9 mouse cellular contexts compared by ENCODE assay signal in the genomic region with DNA sequence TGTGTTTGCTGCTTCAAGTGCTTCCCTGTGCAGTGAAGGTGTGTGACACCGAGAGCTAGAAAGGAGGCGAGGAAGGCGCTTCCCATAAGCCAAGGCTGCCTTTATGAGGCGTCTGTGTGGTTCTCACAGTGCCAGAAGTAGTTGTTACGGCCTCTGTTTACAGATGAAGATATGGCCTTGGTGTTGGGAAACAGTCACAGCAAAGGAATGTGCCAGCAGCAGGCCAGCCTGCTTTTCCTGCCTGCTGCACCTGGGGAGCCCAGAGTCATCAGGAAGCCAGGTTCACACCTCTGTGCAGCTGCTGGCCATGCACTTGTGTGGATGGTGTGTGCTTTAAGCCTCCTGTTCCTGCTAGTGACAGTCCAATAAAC. TPM values are rescaled to one million over a fixed set of nuclear protein-coding genes. Genes with fewer than 3 reads are reported as not detected.
A peak's percentile ranks its signal among the peaks of the same experiment; 100 is the strongest.
DNase-seq lines count a peak whose midpoint lies in the region; ATAC-seq lines count a peak whose summit lies in the region.
"Had no signal": no experiment of that assay in that cellular context is flagged by ENCODE, and none has a peak within 500 bp of the region (broad histone marks: within the 10 kb centered on the region; RNA-seq: fewer than 3 reads in every experiment).

No protein-coding gene starts in this region.

- no peaks in the 10 kb centered on the region for H3K9me3 ChIP-seq in heart, embryonic 15.5 days (replicated peaks)
- H3K9me3 ChIP-seq in embryonic facial prominence, embryonic 15.5 days (replicated peaks) = no peaks in the 10 kb centered on the region
- H3K9me3 ChIP-seq in limb, embryonic 10.5 days (replicated peaks) = no peaks in the 10 kb centered on the region
- no peaks in the 10 kb centered on the region for H3K9me3 ChIP-seq in neural tube, embryonic 15.5 days (replicated peaks)
- H3K9me3 ChIP-seq: hindbrain, embryonic 15.5 days had no signal

- intact Hi-C loops in heart, postnatal 14 days (cut with DNase I) = loop anchor here (5.0 kb wide), 1 partner anchor 61 kb away; no protein-coding TSS in a partner anchor

- ATAC-seq in heart, embryonic 15.5 days (replicated peaks; ENCODE audit: insufficient number of reproducible peaks, insufficient read depth, low FRiP score, low read depth) = peak; percentile 38; the same call in 1 of the 2 replicates
- ATAC-seq in embryonic facial prominence, embryonic 15.5 days (ENCODE audit: insufficient number of reproducible peaks, low FRiP score, low TSS enrichment, low read depth) = no peak
- ATAC-seq in neural tube, embryonic 15.5 days (ENCODE audit: low FRiP score) = no peak

- no peak for DNase-seq in heart, postnatal 14 days
- DNase-seq in limb, embryonic 10.5 days (ENCODE audit: low spot score) = no peak
- DNase-seq in layer of hippocampus, adult 9-10 months (ENCODE audit: low spot score) = no peak
- DNase-seq in layer of hippocampus, postnatal 36 days = no peak
- no peak for DNase-seq in gastrocnemius, adult 8-10 months (ENCODE audit: low spot score in 2 of 2)

- WGBS in heart, embryonic 15.5 days = 23% methylated on average over 5 of the region's 5 CpGs
- WGBS in embryonic facial prominence, embryonic 15.5 days = 41% methylated on average over 5 of the region's 5 CpGs
- 15% methylated on average over 5 of the region's 5 CpGs for WGBS in limb, embryonic 10.5 days
- 46% methylated on average over 5 of the region's 5 CpGs for WGBS in neural tube, embryonic 15.5 days

- no peak overlapping the region for H3K4me3 ChIP-seq in heart, embryonic 15.5 days
- no peak overlapping the region for H3K4me3 ChIP-seq in embryonic facial prominence, embryonic 15.5 days (replicated peaks)
- H3K4me3 ChIP-seq in limb, embryonic 10.5 days = no peak overlapping the region
- no peak overlapping the region for H3K4me3 ChIP-seq in neural tube, embryonic 15.5 days (replicated peaks)
- H3K4me3 ChIP-seq: hindbrain, embryonic 15.5 days had no signal

- peak overlapping the region; percentile 65 for H3K27ac ChIP-seq in heart, embryonic 15.5 days
- H3K27ac ChIP-seq in embryonic facial prominence, embryonic 15.5 days (replicated peaks) = peak overlapping the region; percentile 68
- H3K27ac ChIP-seq in limb, embryonic 10.5 days = peak overlapping the region; percentile 73; the same call in 1 of the 2 replicates
- H3K27ac ChIP-seq in neural tube, embryonic 15.5 days (replicated peaks) = 0 out of 2 replicates have a peak overlapping the region, but pooled peaks have one; percentile 2
- H3K27ac ChIP-seq: hindbrain, embryonic 15.5 days had no signal

- H3K4me2 ChIP-seq in heart, embryonic 15.5 days = 0 out of 2 replicates have a peak overlapping the region, but pooled peaks have one; percentile 14
- H3K4me2 ChIP-seq in embryonic facial prominence, embryonic 15.5 days (replicated peaks) = no peak overlapping the region
- H3K4me2 ChIP-seq in neural tube, embryonic 15.5 days = no peak overlapping the region
- H3K4me2 ChIP-seq: hindbrain, embryonic 15.5 days had no signal

- H3K27me3 ChIP-seq in heart, embryonic 15.5 days = no peaks in the 10 kb centered on the region
- no peaks in the 10 kb centered on the region for H3K27me3 ChIP-seq in embryonic facial prominence, embryonic 15.5 days
- H3K27me3 ChIP-seq in limb, embryonic 10.5 days (ENCODE audit: low read depth, poor library complexity, severe bottlenecking) = no peaks in the 10 kb centered on the region
- no peaks in the 10 kb centered on the region for H3K27me3 ChIP-seq in neural tube, embryonic 15.5 days (replicated peaks)
- H3K27me3 ChIP-seq: hindbrain, embryonic 15.5 days had no signal

- H3K9ac ChIP-seq in heart, embryonic 15.5 days = peak overlapping the region; percentile 15; the same call in 1 of the 2 replicates
- H3K9ac ChIP-seq in embryonic facial prominence, embryonic 15.5 days = no peak overlapping the region
- 0 out of 2 replicates have a peak overlapping the region, but pooled peaks have one; percentile 1 for H3K9ac ChIP-seq in neural tube, embryonic 15.5 days (replicated peaks)
- H3K9ac ChIP-seq: hindbrain, embryonic 15.5 days had no signal

- H3K36me3 ChIP-seq in heart, embryonic 15.5 days = no peaks in the 10 kb centered on the region
- no peaks in the 10 kb centered on the region for H3K36me3 ChIP-seq in embryonic facial prominence, embryonic 15.5 days
- no peaks in the 10 kb centered on the region for H3K36me3 ChIP-seq in limb, embryonic 10.5 days
- no peaks in the 10 kb centered on the region for H3K36me3 ChIP-seq in neural tube, embryonic 15.5 days
- H3K36me3 ChIP-seq: hindbrain, embryonic 15.5 days had no signal

- H3K4me1 ChIP-seq in heart, embryonic 15.5 days (replicated peaks) = peaks cover 52% of the 10 kb centered on the region
- peaks cover 21% of the 10 kb centered on the region for H3K4me1 ChIP-seq in embryonic facial prominence, embryonic 15.5 days
- peaks cover 47% of the 10 kb centered on the region for H3K4me1 ChIP-seq in limb, embryonic 10.5 days
- peaks cover 26% of the 10 kb centered on the region for H3K4me1 ChIP-seq in neural tube, embryonic 15.5 days

RNA-seq across cellular contexts. Expression of gene Afdn, which starts 16.6 kb away (rescaled TPM):
- polyA plus RNA-seq in heart, embryonic 15.5 days (2015; fragmentation: Nextera tagmentation; extraction: Ambion mirVana) = 54.1 and 68.7 TPM in 2 replicates
- 100 to 1,000 TPM; 106 to 131 TPM for total RNA-seq in heart, postnatal 14 days (2021)
- polyA plus RNA-seq in embryonic facial prominence, embryonic 15.5 days (2015; fragmentation: Nextera tagmentation; extraction: Ambion mirVana) = 81.2 and 87.3 TPM in 2 replicates
- 65.6 and 70.2 TPM in 2 replicates for polyA plus RNA-seq in limb, embryonic 10.5 days (2016; fragmentation: Nextera tagmentation; extraction: Ambion mirVana)
- 90.4 and 124 TPM in 2 replicates for polyA plus RNA-seq in neural tube, embryonic 15.5 days (2015; fragmentation: Nextera tagmentation; extraction: Ambion mirVana)
- total RNA-seq in layer of hippocampus, postnatal 36 days (2021) = 100 to 1,000 TPM; 106 to 112 TPM
- total RNA-seq in gastrocnemius, adult 8-10 months (2022) = 10 to 100 TPM; 20.0 to 46.7 (median 32.8) TPM

RNA-seq across cellular contexts. Expression of gene Tcte2, which starts 17.9 kb away (rescaled TPM):
- polyA plus RNA-seq in heart, embryonic 15.5 days (2015; fragmentation: Nextera tagmentation; extraction: Ambion mirVana) = 3.7 and 4.2 TPM in 2 replicates
- total RNA-seq in heart, postnatal 14 days (2021) = 1 to 10 TPM; 2.5 to 5.6 TPM
- polyA plus RNA-seq in embryonic facial prominence, embryonic 15.5 days (2015; fragmentation: Nextera tagmentation; extraction: Ambion mirVana) = 4.6 and 6.3 TPM in 2 replicates
- polyA plus RNA-seq in limb, embryonic 10.5 days (2016; fragmentation: Nextera tagmentation; extraction: Ambion mirVana) = 2.6 and 3.3 TPM in 2 replicates
- 15.4 and 20.3 TPM in 2 replicates for polyA plus RNA-seq in neural tube, embryonic 15.5 days (2015; fragmentation: Nextera tagmentation; extraction: Ambion mirVana)
- 10 to 100 TPM; 19.1 to 21.4 TPM for total RNA-seq in layer of hippocampus, postnatal 36 days (2021)
- 1 to 10 TPM; 1.0 to 2.3 (median 1.6) TPM for total RNA-seq in gastrocnemius, adult 8-10 months (2022)

Comparison
In these comparisons a context has a peak if more than half of its experiments do, and no peak if none do; other contexts are left out.
1. H3K27ac ChIP-seq: peak in every context shown above with its lines; median percentile 73 in limb, embryonic 10.5 days; 68 in embryonic facial prominence, embryonic 15.5 days; 65 in heart, embryonic 15.5 days; 2 in neural tube, embryonic 15.5 days.